Mouse (Mus musculus): ENCODE measurements around the gene Sept9. TPM values are rescaled to one million over a fixed set of nuclear protein-coding genes. Genes with fewer than 3 reads are reported as not detected.

Gene Sept9
- polyA plus RNA-seq, 1 experiment from 2014 or later, result 44.1 TPM

- ATAC-seq (ENCODE audit: low read depth), result no peak
- no peak for DNase-seq
- no peak overlapping the region for H3K27ac ChIP-seq
- no peaks in the 10 kb centered on the region for H3K9me3 ChIP-seq (replicated peaks)
- H3K4me3 ChIP-seq (replicated peaks), result 0 out of 2 replicates have a peak overlapping the region, but pooled peaks have one; percentile 14
- H3K9ac ChIP-seq, result no peak overlapping the region
- WGBS (ENCODE audit: insufficient replicate concordance), result 9% methylated on average over 16 of the region's 16 CpGs
- H3K36me3 ChIP-seq, result no peaks in the 10 kb centered on the region
- peaks cover 21% of the 10 kb centered on the region for H3K4me1 ChIP-seq (replicated peaks)
- peak overlapping the region; percentile 38 for H3K4me2 ChIP-seq
- peaks cover 93% of the 10 kb centered on the region for H3K27me3 ChIP-seq
These were observed 209.1 kb downstream of the Sept9 start for GRCm38 (mm10) chr11:117408442-117409031.

DNA sequence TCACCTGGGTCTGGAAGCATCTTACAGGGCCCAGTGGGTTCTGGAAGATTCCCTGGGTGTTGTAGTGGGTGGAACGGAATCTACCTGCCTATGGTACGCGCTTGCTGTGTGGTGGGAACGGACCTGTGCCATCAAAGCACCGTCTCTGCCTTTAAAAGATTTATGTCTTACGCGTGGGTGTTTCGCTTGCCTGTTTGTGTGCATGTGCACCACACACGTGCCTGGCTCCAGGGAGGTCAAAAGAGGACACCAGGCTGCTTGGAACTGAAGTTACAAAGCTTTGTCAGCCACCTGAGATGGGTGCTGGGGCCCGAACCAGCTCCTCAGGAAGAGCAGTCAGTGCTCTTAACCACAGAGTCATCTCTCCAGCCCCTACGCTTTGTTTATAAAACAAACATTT, 209.9 kb downstream of the Sept9 start:
- H3K9me3 ChIP-seq (replicated peaks), result no peaks in the 10 kb centered on the region
- 51% methylated on average over 11 of the region's 11 CpGs for WGBS (ENCODE audit: insufficient replicate concordance)
- no peaks in the 10 kb centered on the region for H3K36me3 ChIP-seq
- H3K27ac ChIP-seq, result no peak overlapping the region
- DNase-seq (no peak), ATAC-seq (ENCODE audit: low read depth) (no peak)
- no peak overlapping the region for H3K4me2 ChIP-seq
- no peak overlapping the region for H3K9ac ChIP-seq
- peaks cover 93% of the 10 kb centered on the region for H3K27me3 ChIP-seq
- no peak overlapping the region for H3K4me3 ChIP-seq (replicated peaks)
- peaks cover 22% of the 10 kb centered on the region for H3K4me1 ChIP-seq (replicated peaks)

GRCm38 (mm10) chr11:117410059-117410458, 210.6 kb downstream of the Sept9 start:
- WGBS (ENCODE audit: insufficient replicate concordance), result 22% methylated on average over 6 of the region's 6 CpGs
- H3K27me3 ChIP-seq, result peaks cover 93% of the 10 kb centered on the region
- H3K9ac ChIP-seq, result no peak overlapping the region
- H3K36me3 ChIP-seq, result no peaks in the 10 kb centered on the region
- H3K4me2 ChIP-seq, result no peak overlapping the region
- ATAC-seq (ENCODE audit: low read depth) (no peak), DNase-seq (no peak)
- no peak overlapping the region for H3K4me3 ChIP-seq (replicated peaks)
- no peak overlapping the region for H3K27ac ChIP-seq
- no peaks in the 10 kb centered on the region for H3K9me3 ChIP-seq (replicated peaks)
- H3K4me1 ChIP-seq (replicated peaks), result peaks cover 29% of the 10 kb centered on the region

DNA sequence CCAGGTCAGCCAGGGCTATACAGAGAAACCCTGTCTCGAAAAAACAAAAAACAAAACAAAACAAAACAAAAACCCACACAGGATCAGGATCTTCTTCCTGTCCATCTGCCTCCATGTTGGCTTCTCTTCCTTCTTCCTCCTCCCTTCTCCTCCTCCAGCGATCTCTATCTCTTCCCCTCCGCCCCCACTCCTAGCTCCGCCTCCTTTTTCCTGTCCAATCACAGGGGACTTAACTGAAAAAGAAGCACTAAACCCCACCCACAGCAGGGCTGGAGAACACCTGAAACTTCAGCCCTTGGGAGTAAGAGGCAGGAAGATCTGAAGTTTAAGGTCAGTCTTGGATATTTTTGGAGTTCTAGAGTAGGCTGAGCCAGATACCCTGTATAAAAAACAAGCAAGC, 212.2 kb downstream of the Sept9 start:
- H3K27ac ChIP-seq, result no peak overlapping the region
- 59% methylated on average over 4 of the region's 4 CpGs for WGBS (ENCODE audit: insufficient replicate concordance)
- H3K27me3 ChIP-seq, result peaks cover 94% of the 10 kb centered on the region
- H3K36me3 ChIP-seq, result no peaks in the 10 kb centered on the region
- no peak overlapping the region for H3K4me2 ChIP-seq
- peaks cover 40% of the 10 kb centered on the region for H3K4me1 ChIP-seq (replicated peaks)
- H3K4me3 ChIP-seq (replicated peaks), result no peak overlapping the region
- no peaks in the 10 kb centered on the region for H3K9me3 ChIP-seq (replicated peaks)
- ATAC-seq (ENCODE audit: low read depth), result no peak
- no peak overlapping the region for H3K9ac ChIP-seq
- DNase-seq, result no peak

Other genes starting within 250 kb of the Sept9 start
- 19.7 and 23.2 TPM in 2 replicates for gene Sec14l1, start 84.5 kb upstream of the Sept9 start, polyA plus RNA-seq (2015; fragmentation: Nextera tagmentation; extraction: Ambion mirVana)